Mouse (Mus musculus) forebrain, embryonic 14.5 days (tissue): ENCODE results near the gene Rps6ka5. TPM values are rescaled to one million over a fixed set of nuclear protein-coding genes. Genes with fewer than 3 reads are reported as not detected.
A peak's percentile ranks its signal among the peaks of the same experiment; 100 is the strongest.

Experiments used
- ATAC-seq: fragments of 200-750 bp; cut with Nextera tagmentation; 2 replicates; pipeline ENCODE4 v1.8.0; 2017; ENCODE audit warnings: mild to moderate bottlenecking, moderate library complexity
- DNase-seq: peaks from one replicate; pipeline ENCODE4 v3.0.0-alpha.2; 2015; ENCODE audit warnings: low spot score
- H3K27ac ChIP-seq: fragments of 300-500 bp; sonication (generic); 2 replicates; pipeline ENCODE4 v1.5.1; 2014; ENCODE audit warnings: low read depth, mild to moderate bottlenecking, control low read depth, low read length, moderate library complexity
- H3K27me3 ChIP-seq: fragments of 300-500 bp; sonication (generic); replicated peaks from 2 replicates; pipeline ENCODE4 v1.6.1; 2014; ENCODE audit warnings: low read length, control low read depth, mixed read lengths; ENCODE audit not compliant: control insufficient read depth, insufficient read depth
- H3K36me3 ChIP-seq: fragments of 300-500 bp; sonication (generic); 2 replicates; pipeline ENCODE4 v1.6.1; 2014; ENCODE audit warnings: low read length, control low read depth; ENCODE audit not compliant: control insufficient read depth, insufficient read depth
- H3K4me1 ChIP-seq: fragments of 300-500 bp; sonication (generic); 2 replicates; pipeline ENCODE4 v1.6.1; 2014; ENCODE audit warnings: antibody characterized with exemption, low read length, control low read depth; ENCODE audit not compliant: control insufficient read depth, insufficient read depth
- H3K4me2 ChIP-seq: fragments of 300-500 bp; sonication (generic); 2 replicates; pipeline ENCODE4 v1.6.1; 2014; ENCODE audit warnings: mild to moderate bottlenecking, control low read depth, low read length
- H3K4me3 ChIP-seq: fragments of 300-500 bp; sonication (generic); 2 replicates; pipeline ENCODE4 v1.5.1; 2014; ENCODE audit warnings: low read depth, low read length, control low read depth
- H3K9ac ChIP-seq: fragments of 300-500 bp; sonication (generic); 2 replicates; pipeline ENCODE4 v1.6.1; 2014; ENCODE audit warnings: mild to moderate bottlenecking, low read length, control low read depth, moderate library complexity
- H3K9me3 ChIP-seq: fragments of 300-500 bp; sonication (generic); replicated peaks from 2 replicates; pipeline ENCODE4 v1.6.1; 2016; ENCODE audit warnings: low read length, control low read depth, mixed read lengths; ENCODE audit not compliant: control insufficient read depth
- WGBS: fragments of 180-500 bp; shearing (Covaris S2); extraction: QIAGEN DNeasy Blood & Tissue Kit; methylation state at CpG from one replicate; pipeline ENCODE4 v1.1.7; 2014; 5-methylcytosine and 5-hydroxymethylcytosine counted together
- polyA plus RNA-seq: library from polyadenylated mRNA; unstranded; fragments of >200 nt; fragmentation: Nextera tagmentation; extraction: Ambion mirVana; gene quantifications from 2 replicates; pipeline ENCODE4 v1.2.1, GENCODE M21; 2014

Rps6ka5 gene
- 10.3 and 11.7 TPM in 2 replicates for polyA plus RNA-seq

GRCm38 (mm10) chr12:100726651-100727050 is at the start of gene Rps6ka5:
Rps6ka5 (minus strand) TSS chr12:100726983.
- Histone ChIP-seq H3K4me1 (0 out of 2 replicates have a peak, but pooled peaks cover 5% of the 10 kb centered on the region), H3K9ac (no peak within 1 kb of the TSS), H3K27ac (no peak within 1 kb of the TSS), H3K27me3 (no peaks in the 10 kb centered on the region), H3K36me3 (no peaks in the 10 kb centered on the region), H3K4me2 (peak within 1 kb of the TSS; percentile 57), H3K9me3 (no peaks in the 10 kb centered on the region), H3K4me3 (no peak within 1 kb of the TSS)
- ATAC-seq, result no peak
- WGBS, result 96% methylated on average over 4 of the region's 4 CpGs
- DNase-seq, result no peak

- no peaks in the 10 kb centered on the region for H3K36me3 ChIP-seq
- no peaks in the 10 kb centered on the region for H3K27me3 ChIP-seq
- H3K4me2 ChIP-seq, result no peak overlapping the region
- H3K4me1 ChIP-seq, result peaks cover 20% of the 10 kb centered on the region
- ATAC-seq (no peak), DNase-seq (no peak)
- no peak overlapping the region for H3K4me3 ChIP-seq
- H3K9ac ChIP-seq, result no peak overlapping the region
- 85% methylated on average over 8 of the region's 8 CpGs for WGBS
- H3K27ac ChIP-seq, result no peak overlapping the region
- no peaks in the 10 kb centered on the region for H3K9me3 ChIP-seq
Observed at GRCm38 (mm10) chr12:100775911-100776581, 49.3 kb upstream of the Rps6ka5 start.

- ATAC-seq, result no peak
- no peak for DNase-seq
- Histone ChIP-seq H3K36me3 (no peaks in the 10 kb centered on the region), H3K4me1 (peaks cover 20% of the 10 kb centered on the region), H3K4me2 (no peak overlapping the region), H3K9me3 (no peaks in the 10 kb centered on the region), H3K27ac (no peak overlapping the region), H3K4me3 (no peak overlapping the region), H3K9ac (no peak overlapping the region), H3K27me3 (no peaks in the 10 kb centered on the region)
Observed at GRCm38 (mm10) chr12:100775291-100775690, 48.5 kb upstream of the Rps6ka5 start.

GRCm38 (mm10) chr12:100774756-100775155 is 48.0 kb upstream of the Rps6ka5 start:
- Histone ChIP-seq H3K4me3 (no peak overlapping the region), H3K36me3 (no peaks in the 10 kb centered on the region), H3K4me1 (peaks cover 17% of the 10 kb centered on the region), H3K27me3 (no peaks in the 10 kb centered on the region), H3K4me2 (no peak overlapping the region), H3K9ac (no peak overlapping the region), H3K27ac (no peak overlapping the region), H3K9me3 (no peaks in the 10 kb centered on the region)
- ATAC-seq, result no peak
- DNase-seq, result no peak
- WGBS, result 84% methylated on average over 7 of the region's 7 CpGs

- WGBS, result 41% methylated on average over 7 of the region's 7 CpGs
- H3K4me2 ChIP-seq, result no peak overlapping the region
- ATAC-seq (peak; percentile 62), DNase-seq (peak; percentile 65)
- H3K4me3 ChIP-seq, result no peak overlapping the region
- H3K27me3 ChIP-seq, result no peaks in the 10 kb centered on the region
- H3K27ac ChIP-seq, result no peak overlapping the region; the same call in 1 of the 2 replicates
- no peaks in the 10 kb centered on the region for H3K9me3 ChIP-seq
- peaks cover 4% of the 10 kb centered on the region; the same call in 1 of the 2 replicates for H3K4me1 ChIP-seq
- no peak overlapping the region for H3K9ac ChIP-seq
- H3K36me3 ChIP-seq, result no peaks in the 10 kb centered on the region
Observed at GRCm38 (mm10) chr12:100772230-100772984, 45.6 kb upstream of the Rps6ka5 start.

- H3K4me2 ChIP-seq, result no peak overlapping the region
- DNase-seq (no peak), ATAC-seq (no peak)
- no peak overlapping the region for H3K4me3 ChIP-seq
- no peaks in the 10 kb centered on the region for H3K9me3 ChIP-seq
- no peak overlapping the region for H3K27ac ChIP-seq
- no peak overlapping the region for H3K9ac ChIP-seq
- no peaks in the 10 kb centered on the region for H3K27me3 ChIP-seq
- WGBS, result 87% methylated on average over 3 of the region's 3 CpGs
- H3K4me1 ChIP-seq, result peaks cover 4% of the 10 kb centered on the region; the same call in 1 of the 2 replicates
- no peaks in the 10 kb centered on the region for H3K36me3 ChIP-seq
Observed at GRCm38 (mm10) chr12:100770765-100771164, 44.0 kb upstream of the Rps6ka5 start.

- no peak for DNase-seq
- ATAC-seq, result no peak
- H3K9me3 ChIP-seq, result no peaks in the 10 kb centered on the region
- H3K27me3 ChIP-seq, result no peaks in the 10 kb centered on the region
- no peak overlapping the region for H3K27ac ChIP-seq
- WGBS, result 95% methylated on average over 6 of the region's 6 CpGs
- no peaks in the 10 kb centered on the region for H3K36me3 ChIP-seq
- H3K9ac ChIP-seq, result no peak overlapping the region
- no peak overlapping the region for H3K4me3 ChIP-seq
- H3K4me2 ChIP-seq, result no peak overlapping the region
- H3K4me1 ChIP-seq, result peaks cover 4% of the 10 kb centered on the region; the same call in 1 of the 2 replicates
Observed at GRCm38 (mm10) chr12:100769871-100770270, 43.1 kb upstream of the Rps6ka5 start.

GRCm38 (mm10) chr12:100764329-100765018 is 37.7 kb upstream of the Rps6ka5 start:
- ATAC-seq, result no peak
- H3K27me3 ChIP-seq, result no peaks in the 10 kb centered on the region
- H3K27ac ChIP-seq, result peak overlapping the region; percentile 14; the same call in 1 of the 2 replicates
- no peak overlapping the region for H3K4me3 ChIP-seq
- no peak for DNase-seq
- H3K4me1 ChIP-seq, result no peaks in the 10 kb centered on the region
- no peaks in the 10 kb centered on the region for H3K36me3 ChIP-seq
- H3K4me2 ChIP-seq, result no peak overlapping the region
- WGBS, result 77% methylated on average over 13 of the region's 13 CpGs
- no peak overlapping the region for H3K9ac ChIP-seq
- no peaks in the 10 kb centered on the region for H3K9me3 ChIP-seq
